Mouse (Mus musculus) layer of hippocampus, adult 18-20 months (tissue): ENCODE data around the gene Gm3854. TPM values are rescaled to one million over a fixed set of nuclear protein-coding genes. Genes with fewer than 3 reads are reported as not detected.
"Not testable (repeated sequence)": the region's sequence is repeated elsewhere in the genome, so short reads cannot be mapped to it uniquely, and the experiment has no call there.

Experiments used
- DNase-seq, 2 experiments: peaks; one replicate each; pipeline ENCODE4 v3.0.0; 2022; ENCODE audit warnings: low spot score in 2 of 2
- long read RNA-seq: library from polyadenylated mRNA; stranded (forward); transcript quantifications from one replicate; pipeline ENCODE4 v2.0.0, GENCODE M21; 2021
- total RNA-seq, 2 experiments: library from RNA; stranded (reverse); gene quantifications; 2 replicates each; pipeline ENCODE4 v1.2.3; 2021

Gm3854 gene
- total RNA-seq, result 1 to 10 TPM; 6.2 to 6.3 TPM
- long read RNA-seq, partial matches to known transcripts, result 0 of 3 reads
- long read RNA-seq, other reads (novel, unspliced or antisense), result 1 of 3 reads

GRCm38 (mm10) chr7:6343501-6344071 is at the start of gene Gm3854:
Gene Gm3854, plus strand, starts transcription at chr7:6343759.
- DNase-seq, result peak; percentile 82 to 89

- not testable (repeated sequence) for DNase-seq
Observed at GRCm38 (mm10) chr7:6300796-6301195, 42.8 kb upstream of the Gm3854 start.

DNA sequence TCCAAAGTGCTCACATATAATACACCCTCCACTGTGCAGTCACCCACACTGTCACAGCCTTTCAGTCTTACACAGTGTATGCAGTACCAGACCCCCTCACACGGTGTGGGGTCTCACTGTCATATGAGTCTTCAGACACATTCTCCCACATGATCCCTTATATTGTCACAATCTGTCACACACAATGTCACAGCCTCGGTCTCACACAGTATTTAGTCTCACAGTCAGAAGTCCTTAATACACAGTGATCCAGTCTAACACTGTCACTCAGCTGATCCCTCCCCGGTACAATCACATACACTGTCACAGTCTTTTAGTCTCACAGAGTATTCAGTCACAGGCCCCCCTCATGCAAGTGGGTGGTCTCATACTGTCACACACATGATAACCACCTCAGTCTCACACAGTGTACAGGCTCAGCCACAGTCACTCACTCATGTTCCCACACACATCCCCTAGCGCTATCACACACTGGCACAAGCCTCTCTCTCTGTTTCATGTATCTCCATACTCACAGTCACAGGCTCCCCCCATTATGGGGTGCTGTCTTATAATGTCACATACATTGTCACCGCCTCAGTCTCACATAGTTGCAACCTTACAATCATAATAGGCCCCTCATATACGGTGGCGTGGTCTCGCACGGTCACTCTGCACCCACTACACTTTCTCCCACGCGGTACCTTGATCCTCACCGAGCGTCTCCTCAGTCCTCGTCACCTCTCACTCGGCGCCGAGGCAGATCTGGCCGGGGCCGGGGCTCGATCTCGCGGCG is 12.9 kb upstream of the Gm3854 start:
- DNase-seq, result peak; percentile 22 to 51

DNA sequence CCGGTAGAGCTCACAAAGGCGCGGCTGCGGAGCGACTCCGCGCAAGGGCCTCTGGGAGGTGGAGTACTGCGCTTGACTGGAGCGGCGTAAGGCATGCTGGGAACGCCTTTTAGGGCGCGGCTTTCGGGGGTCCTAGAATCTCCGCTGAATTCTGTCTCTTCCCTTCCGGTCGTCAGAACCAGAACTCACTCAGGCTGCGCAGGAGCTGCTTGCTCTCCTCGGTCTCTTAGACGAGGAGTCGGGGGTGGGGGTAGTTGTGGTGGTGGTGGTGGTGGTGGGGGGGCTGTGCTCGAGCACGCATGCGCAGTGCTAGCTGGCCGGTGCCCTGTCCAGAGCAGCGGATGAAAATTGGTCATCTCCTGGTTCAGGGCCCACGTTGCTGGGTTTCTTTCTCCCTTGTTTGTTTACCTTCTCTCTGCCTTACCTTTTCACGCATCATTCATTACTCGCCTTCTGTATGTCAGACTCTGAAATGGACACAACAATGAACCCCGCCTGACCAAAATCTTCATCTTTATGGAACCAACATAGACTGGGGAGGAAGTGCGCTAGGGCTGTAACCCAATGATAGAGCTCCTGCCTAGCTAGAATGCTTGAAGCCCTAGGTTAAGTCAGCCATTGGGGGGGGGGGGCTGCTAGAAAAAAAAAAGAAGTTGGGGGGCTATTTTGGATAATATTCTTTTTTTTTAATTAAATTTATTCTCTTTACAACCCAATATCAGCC is 12.2 kb upstream of the Gm3854 start, which contains the start of gene Zfp583:
Gene Zfp583, minus strand, starts transcription at position 53 of the 724 bp plus-strand sequence.
- DNase-seq, result peak; percentile 86 to 91

GRCm38 (mm10) chr7:6339865-6340264 is 3.7 kb upstream of the Gm3854 start:
- DNase-seq, result no peak

- no peak for DNase-seq
Observed at GRCm38 (mm10) chr7:6344124-6344523, 565 bp downstream of the Gm3854 start.

DNA sequence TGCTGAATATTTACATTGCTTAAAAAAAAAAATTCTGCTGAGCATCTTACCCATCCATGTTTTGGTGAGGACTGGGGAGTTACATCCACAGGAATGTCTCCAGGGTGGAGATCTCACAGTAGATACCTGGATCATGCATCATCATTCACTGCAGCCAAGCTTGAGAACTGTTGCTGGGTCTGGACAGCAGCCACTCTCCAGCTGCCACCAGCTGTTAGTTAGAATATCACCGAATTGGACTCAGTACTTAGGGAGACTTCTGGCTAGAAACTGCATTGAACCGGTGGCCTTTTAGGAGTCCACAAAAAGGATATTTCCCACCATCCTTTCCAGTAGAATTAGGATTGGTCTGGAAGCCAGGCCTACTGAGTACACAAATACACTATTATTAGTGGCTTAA is 14.6 kb downstream of the Gm3854 start:
- no peak for DNase-seq

DNA sequence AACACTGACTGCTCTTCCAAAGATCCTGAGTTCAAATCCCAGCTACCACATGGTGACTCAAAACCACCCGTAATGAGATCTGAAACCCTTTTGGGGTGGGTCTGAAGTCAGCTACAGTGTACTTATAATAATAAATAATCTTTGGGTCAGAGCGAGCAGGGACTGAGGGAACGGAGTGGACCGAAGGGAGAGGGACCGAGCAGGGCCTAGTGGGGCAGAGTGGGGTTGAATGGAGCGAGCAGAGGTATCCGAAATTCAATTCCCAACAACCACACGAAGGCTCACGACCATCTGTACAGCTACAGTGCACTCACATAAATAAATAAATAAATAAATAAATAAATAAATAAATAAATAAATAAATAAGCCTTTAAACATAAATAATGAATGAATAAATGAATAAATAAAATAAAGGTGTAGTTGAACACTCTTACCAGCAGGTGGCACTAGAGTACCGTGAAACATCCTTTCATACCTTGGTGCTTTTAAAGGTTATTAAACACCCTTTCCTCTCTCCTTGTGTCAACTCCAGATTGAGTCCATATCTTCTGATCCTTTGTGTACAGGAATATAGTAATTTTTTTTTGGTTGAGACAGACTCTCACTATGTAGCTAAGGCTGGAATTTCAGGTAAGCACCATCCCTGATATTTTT is 15.5 kb downstream of the Gm3854 start:
- DNase-seq, result peak in 1 of 2 experiments; percentile 46

GRCm38 (mm10) chr7:6360477-6361060 is 17.0 kb downstream of the Gm3854 start:
- no peak for DNase-seq

DNA sequence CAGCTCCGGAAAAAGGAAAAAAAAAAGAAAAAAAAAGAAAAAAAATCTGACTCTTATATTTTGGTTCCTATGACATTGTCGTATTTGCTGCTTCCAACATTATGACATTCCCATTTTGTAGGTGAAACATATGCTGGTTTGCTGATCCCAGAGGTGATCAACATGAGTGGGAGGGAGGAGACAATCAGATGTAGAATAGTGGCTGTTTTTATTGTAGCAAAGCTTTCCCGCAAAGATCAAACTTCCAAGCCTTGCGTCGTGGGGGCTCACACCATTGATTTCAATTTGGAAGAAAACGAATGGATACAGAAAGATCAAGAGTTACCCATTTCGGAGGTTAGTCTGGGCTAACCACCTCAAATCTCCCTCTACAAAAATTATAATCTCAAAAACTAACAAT is 18.2 kb downstream of the Gm3854 start:
- no peak for DNase-seq

DNA sequence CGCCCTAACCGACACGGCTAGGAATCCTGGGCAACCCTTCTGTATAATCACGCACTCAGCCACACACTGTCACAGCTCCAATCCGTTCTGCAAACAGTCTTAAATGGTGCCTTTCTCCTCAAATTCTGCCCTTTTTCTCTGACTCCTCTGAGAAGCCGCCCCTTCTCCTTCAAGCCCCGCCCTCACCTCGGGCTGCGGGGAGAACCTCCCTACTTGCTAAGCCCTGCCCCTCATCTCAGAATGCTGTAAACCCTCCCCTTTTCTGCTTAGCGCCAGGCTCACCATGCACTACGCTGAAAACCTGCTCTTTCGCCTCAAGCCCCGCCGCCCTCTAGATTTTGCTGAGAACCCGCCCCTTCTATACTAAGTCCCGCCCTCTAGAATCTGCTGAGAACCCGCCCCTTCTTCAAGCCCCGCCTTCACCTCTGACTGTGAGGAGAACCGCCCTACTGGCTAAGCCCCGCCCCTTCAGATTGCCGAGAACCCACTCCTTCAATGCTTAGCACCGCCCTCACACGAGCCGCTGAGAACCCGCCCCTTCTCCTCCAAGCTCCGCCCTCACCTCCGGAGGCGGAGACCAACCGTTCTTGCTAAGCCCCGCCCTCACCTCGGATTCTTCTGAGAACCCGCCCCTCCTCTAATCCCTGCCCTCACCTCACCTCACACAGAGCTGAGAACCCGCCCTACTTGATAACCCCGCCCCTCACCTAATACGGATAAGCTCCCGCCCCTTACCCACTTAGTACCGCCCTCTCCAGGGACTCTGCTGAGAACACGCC is 18.9 kb downstream of the Gm3854 start:
- peak; percentile 99 for DNase-seq

GRCm38 (mm10) chr7:6363047-6363488 is 19.5 kb downstream of the Gm3854 start, which contains the start of gene Zfp78:
Gene Zfp78, plus strand, starts transcription at chr7:6363280.
- peak in 1 of 2 experiments; percentile 92 for DNase-seq

DNA sequence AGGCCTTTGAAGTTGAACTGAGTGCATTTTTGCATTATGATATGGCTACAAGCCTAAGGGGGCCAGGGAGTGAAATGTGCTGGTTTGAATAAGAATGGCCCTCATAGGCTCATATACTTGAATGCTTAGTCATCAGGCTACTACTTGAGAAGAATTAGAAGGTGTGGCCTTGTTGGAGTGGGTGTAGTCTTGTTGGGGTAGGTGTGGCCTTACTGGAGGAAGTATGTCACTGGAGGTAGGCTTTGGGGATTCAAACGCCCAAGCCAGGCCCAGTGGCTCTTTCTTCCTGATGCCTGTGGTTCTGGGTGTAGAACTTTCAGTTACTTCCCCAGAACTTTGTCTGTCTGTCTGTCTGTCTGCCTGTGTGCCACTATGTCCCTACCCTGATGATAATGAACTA is 21.2 kb downstream of the Gm3854 start:
- no peak for DNase-seq

GRCm38 (mm10) chr7:6367185-6367584 is 23.6 kb downstream of the Gm3854 start:
- DNase-seq, result no peak

GRCm38 (mm10) chr7:6368146-6368545 is 24.6 kb downstream of the Gm3854 start:
- not testable (repeated sequence) for DNase-seq

GRCm38 (mm10) chr7:6369460-6369859 is 25.9 kb downstream of the Gm3854 start:
- DNase-seq, result no peak

DNA sequence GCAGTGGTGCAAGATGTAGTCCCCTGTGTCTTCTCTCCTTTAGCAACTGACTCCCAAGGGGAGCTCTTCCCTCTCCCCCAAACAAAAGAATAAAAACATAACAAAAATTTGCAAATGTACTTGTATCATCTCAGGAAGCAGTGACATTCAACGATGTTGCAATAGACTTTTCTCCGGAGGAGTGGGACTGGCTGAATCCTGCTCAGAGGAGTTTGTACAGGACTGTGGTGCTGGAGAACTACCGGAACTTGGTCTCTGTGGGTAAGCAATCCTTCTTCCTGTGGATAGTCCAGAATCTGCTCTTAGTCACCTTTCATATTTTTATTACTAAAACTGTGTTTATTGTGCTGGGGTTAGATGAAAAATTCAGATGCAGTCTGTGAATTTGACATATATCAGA is 29.4 kb downstream of the Gm3854 start:
- DNase-seq, result no peak

DNA sequence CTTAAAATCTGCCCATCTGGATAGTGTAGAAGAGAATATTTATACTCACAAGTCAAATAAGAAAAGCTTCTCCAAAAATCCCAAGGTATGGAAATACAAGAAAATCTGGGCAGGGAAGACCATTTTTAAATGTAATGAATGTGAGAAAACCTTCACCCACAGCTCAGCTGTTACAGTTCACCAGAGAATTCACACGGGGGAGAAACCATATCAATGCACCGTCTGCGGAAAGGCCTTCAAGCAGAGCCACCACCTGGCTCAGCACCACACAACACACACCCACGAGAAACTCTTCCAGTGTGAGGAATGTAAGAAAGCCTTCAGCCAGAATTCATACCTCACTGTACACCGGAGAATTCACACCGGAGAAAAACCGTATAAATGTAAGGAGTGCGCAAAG is 34.9 kb downstream of the Gm3854 start:
- DNase-seq, result peak; percentile 40 to 78

DNA sequence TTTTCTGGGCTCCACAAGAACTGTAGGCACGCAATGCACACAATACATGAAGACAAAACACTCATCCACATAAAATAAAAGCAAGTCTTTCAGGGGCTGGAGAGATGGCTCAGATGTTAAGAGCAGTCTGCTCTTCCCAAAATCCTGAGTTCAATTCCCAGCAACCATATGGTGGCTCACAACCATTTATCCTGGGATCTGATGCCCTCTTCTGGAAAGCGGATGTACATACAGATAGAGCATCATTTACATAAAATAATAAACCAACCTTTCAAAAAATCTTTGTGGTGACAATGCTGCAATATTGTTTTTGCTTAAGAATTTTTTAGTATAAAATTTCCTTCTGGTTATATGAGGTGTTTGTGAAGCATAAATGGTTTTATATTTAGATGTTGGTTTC is 37.9 kb downstream of the Gm3854 start:
- DNase-seq, result no peak

- peak; percentile 85 to 92 for DNase-seq
Observed at GRCm38 (mm10) chr7:6383044-6383455, 39.5 kb downstream of the Gm3854 start, which contains the start of gene Zfp28. Gene Zfp28, plus strand, starts transcription at chr7:6383295.
